Mouse (Mus musculus) hindbrain, embryonic 11.5 days (tissue): Measurements from ENCODE around the gene Cpeb3. TPM values are rescaled to one million over a fixed set of nuclear protein-coding genes. Genes with fewer than 3 reads are reported as not detected.

Experiments used
- ATAC-seq: fragments of 200-750 bp; cut with Nextera tagmentation; 2 replicates; pipeline ENCODE4 v1.8.0; 2017; ENCODE audit warnings: mild to moderate bottlenecking, moderate TSS enrichment, moderate library complexity; ENCODE audit not compliant: low FRiP score
- DNase-seq: peaks from one replicate; pipeline ENCODE4 v3.0.0-alpha.2; 2015; ENCODE audit warnings: low spot score
- H3K27ac ChIP-seq: fragments of 300-500 bp; sonication (generic); 2 replicates; pipeline ENCODE4 v1.5.1; 2014; ENCODE audit warnings: mild to moderate bottlenecking, low read depth, low read length
- H3K27me3 ChIP-seq: fragments of 300-500 bp; sonication (generic); 2 replicates; pipeline ENCODE4 v1.6.1; 2014; ENCODE audit warnings: mild to moderate bottlenecking, low read length, moderate library complexity, mixed read lengths; ENCODE audit not compliant: control insufficient read depth, insufficient read depth
- H3K36me3 ChIP-seq: fragments of 300-500 bp; sonication (generic); 2 replicates; pipeline ENCODE4 v1.6.1; 2014; ENCODE audit warnings: mild to moderate bottlenecking, low read length, moderate library complexity, mixed read lengths; ENCODE audit not compliant: control insufficient read depth, insufficient read depth
- H3K4me1 ChIP-seq: fragments of 300-500 bp; sonication (generic); replicated peaks from 2 replicates; pipeline ENCODE4 v1.6.1; 2014; ENCODE audit warnings: low read length, mixed read lengths; ENCODE audit not compliant: control insufficient read depth, insufficient read depth
- H3K4me2 ChIP-seq: fragments of 300-500 bp; sonication (generic); replicated peaks from 2 replicates; pipeline ENCODE4 v1.6.1; 2014; ENCODE audit warnings: mild to moderate bottlenecking, low read depth, low read length
- H3K4me3 ChIP-seq: fragments of 300-500 bp; sonication (generic); 2 replicates; pipeline ENCODE4 v1.5.1; 2014; ENCODE audit warnings: low read depth, low read length
- H3K9ac ChIP-seq: fragments of 300-500 bp; sonication (generic); 2 replicates; pipeline ENCODE4 v1.6.1; 2014; ENCODE audit warnings: low read depth, low read length
- H3K9me3 ChIP-seq: fragments of 300-500 bp; sonication (generic); 2 replicates; pipeline ENCODE4 v1.6.1; 2016; ENCODE audit warnings: low read length; ENCODE audit not compliant: control insufficient read depth
- WGBS: fragments of 180-500 bp; shearing (Covaris S2); extraction: QIAGEN DNeasy Blood & Tissue Kit; methylation state at CpG from one replicate; pipeline ENCODE4 v1.1.7; 2014; 5-methylcytosine and 5-hydroxymethylcytosine counted together
- polyA plus RNA-seq: library from polyadenylated mRNA; unstranded; fragments of >200 nt; fragmentation: Nextera tagmentation; extraction: Ambion mirVana; gene quantifications from 2 replicates; pipeline ENCODE4 v1.2.1, GENCODE M21; 2014

The Cpeb3 gene
- polyA plus RNA-seq, 1 experiment from 2014 or later = 4.9 TPM

DNA sequence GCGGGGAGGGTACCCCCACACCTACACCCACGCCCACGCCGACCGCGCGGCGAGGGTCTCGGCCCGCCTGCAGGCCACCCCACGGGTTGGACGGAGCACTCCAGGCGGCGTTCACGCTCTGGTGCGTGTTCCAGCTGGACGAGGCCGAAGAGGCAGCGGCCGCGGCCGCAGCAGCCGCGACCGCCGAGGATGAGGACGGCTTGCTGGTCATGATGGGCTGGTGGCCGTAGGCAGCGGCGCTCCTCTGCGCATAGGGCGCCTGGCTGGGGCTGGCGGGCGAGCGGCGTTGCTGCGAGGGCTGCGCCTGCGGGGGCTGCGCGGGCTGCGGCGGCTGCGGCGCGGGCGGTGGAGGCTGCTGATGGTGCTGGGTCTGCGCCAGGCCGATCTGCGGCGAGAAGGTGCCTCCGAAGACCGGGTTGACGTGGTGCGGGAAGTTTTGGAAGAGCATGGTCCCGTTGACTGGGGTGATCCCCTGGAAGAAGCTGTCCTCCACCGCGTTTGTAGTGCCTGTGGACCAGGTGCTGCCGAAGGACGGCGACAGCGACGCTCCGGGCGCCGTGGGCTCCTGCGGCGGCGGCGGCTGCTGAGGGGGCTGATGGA, 34.2 kb downstream of the Cpeb3 start:
- DNase-seq (peak; percentile 72), ATAC-seq (peak; percentile 79)
- WGBS = under 1% methylated on average over 57 of the region's 70 CpGs
- H3K4me2 ChIP-seq = peak overlapping the region; percentile 99
- peak overlapping the region; percentile 67 for H3K4me3 ChIP-seq
- H3K9me3 ChIP-seq = no peaks in the 10 kb centered on the region
- H3K4me1 ChIP-seq = no peaks in the 10 kb centered on the region
- H3K27me3 ChIP-seq = no peaks in the 10 kb centered on the region
- H3K27ac ChIP-seq = peak overlapping the region; percentile 66
- H3K36me3 ChIP-seq = no peaks in the 10 kb centered on the region
- H3K9ac ChIP-seq = peak overlapping the region; percentile 62

GRCm38 (mm10) chr19:37173331-37174115, 34.9 kb downstream of the Cpeb3 start:
- H3K4me3 ChIP-seq = peak overlapping the region; percentile 67
- ATAC-seq (no peak), DNase-seq (no peak)
- H3K9me3 ChIP-seq = no peaks in the 10 kb centered on the region
- H3K36me3 ChIP-seq = no peaks in the 10 kb centered on the region
- no peak overlapping the region for H3K27ac ChIP-seq
- peak overlapping the region; percentile 62 for H3K9ac ChIP-seq
- peak overlapping the region; percentile 99 for H3K4me2 ChIP-seq
- WGBS = 28% methylated on average over 20 of the region's 20 CpGs
- no peaks in the 10 kb centered on the region for H3K27me3 ChIP-seq
- no peaks in the 10 kb centered on the region for H3K4me1 ChIP-seq

DNA sequence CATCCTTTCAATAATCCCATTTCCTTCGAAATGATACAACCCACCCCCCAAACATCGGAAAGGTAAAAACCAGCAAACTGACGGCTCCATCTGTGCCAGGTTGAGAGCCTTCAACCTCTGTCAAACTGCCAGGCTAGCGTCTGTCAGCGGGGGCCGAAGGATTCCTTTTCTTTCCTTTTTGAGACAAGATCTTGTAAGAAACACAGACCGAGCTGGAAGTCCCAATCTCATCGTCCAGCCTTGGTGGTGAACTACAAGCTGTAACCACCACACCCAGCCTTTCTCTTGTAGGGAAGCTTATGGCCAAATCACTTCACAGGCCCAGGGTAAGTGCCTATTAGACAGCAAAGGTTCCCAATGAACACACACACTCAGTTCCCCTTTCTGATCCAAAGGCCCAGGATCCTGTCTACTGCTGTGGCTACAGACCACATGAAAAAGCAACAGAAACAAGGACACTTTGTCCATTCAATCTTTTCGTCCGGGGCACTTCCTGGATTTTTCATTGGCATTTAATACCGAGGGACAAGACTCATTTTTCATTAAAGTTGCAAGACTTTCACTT, 35.8 kb downstream of the Cpeb3 start:
- 77% methylated on average over 11 of the region's 11 CpGs for WGBS
- Histone ChIP-seq H3K9ac (no peak overlapping the region), H3K9me3 (no peaks in the 10 kb centered on the region), H3K4me2 (no peak overlapping the region), H3K36me3 (no peaks in the 10 kb centered on the region), H3K27me3 (no peaks in the 10 kb centered on the region), H3K27ac (no peak overlapping the region), H3K4me3 (0 out of 2 replicates have a peak overlapping the region, but pooled peaks have one; percentile 1), H3K4me1 (no peaks in the 10 kb centered on the region)
- no peak for ATAC-seq
- DNase-seq = no peak

GRCm38 (mm10) chr19:37172096-37172495, 36.3 kb downstream of the Cpeb3 start:
- Histone ChIP-seq H3K36me3 (no peaks in the 10 kb centered on the region), H3K4me1 (no peaks in the 10 kb centered on the region), H3K27me3 (no peaks in the 10 kb centered on the region), H3K4me3 (no peak overlapping the region), H3K27ac (no peak overlapping the region), H3K4me2 (no peak overlapping the region), H3K9me3 (no peaks in the 10 kb centered on the region), H3K9ac (no peak overlapping the region)
- DNase-seq (no peak), ATAC-seq (no peak)
- 40% methylated on average over 1 of the region's 1 CpGs for WGBS

DNA sequence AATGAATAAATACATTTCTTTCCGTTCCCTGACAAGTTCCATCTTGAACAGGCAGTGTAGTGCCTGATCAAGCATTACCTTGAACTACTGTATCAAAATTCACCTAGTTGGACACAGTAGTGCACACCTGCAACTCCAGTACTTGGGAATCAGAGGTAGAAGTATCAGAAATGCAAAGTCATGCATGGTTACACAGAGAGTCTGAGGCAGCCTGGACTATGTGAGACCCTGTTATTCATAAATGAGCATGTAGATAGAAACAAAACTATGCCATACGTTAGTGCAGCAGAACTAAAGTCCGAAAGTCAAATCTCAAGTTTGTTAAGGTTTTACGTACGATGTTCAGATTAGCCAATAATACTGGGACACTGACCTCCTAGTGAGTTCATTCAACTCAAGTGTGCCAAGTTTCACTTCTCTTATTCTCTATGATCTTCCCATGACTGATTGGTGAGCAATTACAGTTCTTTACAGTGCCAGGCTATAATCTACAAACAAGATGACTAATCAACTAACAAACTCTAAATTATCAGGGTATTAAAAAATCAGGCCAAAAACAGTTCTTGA, 51.5 kb downstream of the Cpeb3 start:
- 91% methylated on average over 5 of the region's 5 CpGs for WGBS
- no peak overlapping the region for H3K4me3 ChIP-seq
- H3K27ac ChIP-seq = no peak overlapping the region
- ATAC-seq = no peak
- H3K9me3 ChIP-seq = no peaks in the 10 kb centered on the region
- H3K27me3 ChIP-seq = no peaks in the 10 kb centered on the region
- H3K4me1 ChIP-seq = no peaks in the 10 kb centered on the region
- no peaks in the 10 kb centered on the region for H3K36me3 ChIP-seq
- DNase-seq = no peak
- no peak overlapping the region for H3K9ac ChIP-seq
- no peak overlapping the region for H3K4me2 ChIP-seq

DNA sequence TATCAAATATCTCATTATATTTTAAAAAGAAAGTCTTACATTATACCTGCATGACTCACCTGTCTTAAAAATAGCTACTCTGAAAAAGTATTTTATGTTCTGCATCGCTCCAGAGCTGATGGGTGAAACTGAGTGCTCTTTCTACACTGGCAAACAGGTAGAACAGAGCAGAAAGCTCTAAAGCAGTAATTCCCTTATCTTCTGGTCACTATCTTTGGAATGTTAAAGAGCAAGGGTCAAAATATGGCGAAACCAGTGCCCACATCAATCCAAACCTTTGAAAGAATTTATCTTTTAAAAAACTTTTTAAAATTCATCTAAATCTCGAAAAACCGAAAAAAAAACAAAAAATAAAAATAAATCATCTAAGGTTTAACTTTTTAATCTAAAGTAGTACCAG, 52.4 kb downstream of the Cpeb3 start:
- H3K4me1 ChIP-seq = no peaks in the 10 kb centered on the region
- no peak for DNase-seq
- no peak overlapping the region for H3K4me3 ChIP-seq
- no peaks in the 10 kb centered on the region for H3K36me3 ChIP-seq
- no peaks in the 10 kb centered on the region for H3K27me3 ChIP-seq
- no peak overlapping the region for H3K4me2 ChIP-seq
- H3K27ac ChIP-seq = no peak overlapping the region
- ATAC-seq = no peak
- H3K9me3 ChIP-seq = no peaks in the 10 kb centered on the region
- WGBS = 82% methylated on average over 4 of the region's 4 CpGs
- no peak overlapping the region for H3K9ac ChIP-seq

DNA sequence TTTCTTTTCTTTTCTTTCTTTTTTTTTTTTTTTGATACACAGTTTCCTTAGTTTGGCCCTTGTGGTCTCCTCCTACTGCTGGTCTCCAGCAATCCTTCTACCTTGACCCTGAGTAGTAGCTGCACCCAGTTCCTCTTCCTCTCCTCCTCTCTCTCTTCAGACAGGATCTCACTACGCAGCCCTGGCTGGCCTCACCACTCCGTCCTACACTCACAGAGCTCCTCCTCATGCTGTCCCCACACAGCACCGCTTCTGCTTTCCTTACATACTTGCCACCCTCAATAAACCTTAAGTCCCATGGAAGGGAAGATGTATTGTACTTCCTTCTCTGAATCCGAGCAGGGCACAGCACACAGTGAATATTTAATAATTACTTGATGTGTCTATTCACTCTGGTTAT, 61.3 kb downstream of the Cpeb3 start:
- WGBS = 65% methylated on average over 4 of the region's 4 CpGs

DNA sequence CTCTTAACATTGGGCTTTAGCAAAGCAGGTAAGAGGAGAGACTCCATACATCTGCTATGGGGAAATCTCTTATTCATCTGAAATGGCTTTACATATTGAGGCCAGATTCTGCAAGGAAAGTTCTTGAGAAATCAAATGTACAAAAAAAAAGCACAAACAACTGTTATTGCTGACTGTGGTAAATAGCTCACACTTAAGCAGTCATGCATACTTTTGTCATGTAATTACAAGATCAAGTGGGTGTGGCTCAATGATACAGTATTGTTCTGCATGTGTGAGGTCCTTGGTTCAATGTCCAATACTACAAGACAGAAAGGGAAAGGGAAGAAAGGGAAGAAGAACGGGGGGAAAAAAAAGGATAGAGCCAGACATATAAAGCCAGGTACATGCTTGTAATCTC, 62.6 kb downstream of the Cpeb3 start:
- Histone ChIP-seq H3K27ac (no peak overlapping the region), H3K4me3 (no peak overlapping the region), H3K4me2 (no peak overlapping the region), H3K4me1 (no peaks in the 10 kb centered on the region), H3K9me3 (no peaks in the 10 kb centered on the region), H3K36me3 (no peaks in the 10 kb centered on the region), H3K27me3 (no peaks in the 10 kb centered on the region), H3K9ac (no peak overlapping the region)
- DNase-seq = no peak
- WGBS = 68% methylated on average over 1 of the region's 1 CpGs
- ATAC-seq = no peak

More for the DNA sequence above, 61.3 kb downstream of the Cpeb3 start:
- H3K4me1 ChIP-seq = no peaks in the 10 kb centered on the region
- H3K4me3 ChIP-seq = no peak overlapping the region
- no peaks in the 10 kb centered on the region for H3K36me3 ChIP-seq
- no peak overlapping the region for H3K27ac ChIP-seq
- no peak overlapping the region for H3K4me2 ChIP-seq
- no peaks in the 10 kb centered on the region for H3K9me3 ChIP-seq
- DNase-seq (no peak), ATAC-seq (no peak)
- no peak overlapping the region for H3K9ac ChIP-seq
- H3K27me3 ChIP-seq = no peaks in the 10 kb centered on the region
